Mouse (Mus musculus) erythroblast, embryonic 14.5 days (primary cell): ENCODE data around the gene Tm4sf5.

ENCODE experiments used
- GATA1 ChIP-seq: IDR thresholded peaks from 2 replicates; pipeline ENCODE4 v1.6.1; 2012; ENCODE audit warnings: low read length, inconsistent platforms, mixed read lengths
- TAL1 ChIP-seq: IDR thresholded peaks from 3 replicates; pipeline ENCODE4 v1.6.1; 2012; ENCODE audit warnings: low read length, inconsistent platforms, mixed read lengths

DNA sequence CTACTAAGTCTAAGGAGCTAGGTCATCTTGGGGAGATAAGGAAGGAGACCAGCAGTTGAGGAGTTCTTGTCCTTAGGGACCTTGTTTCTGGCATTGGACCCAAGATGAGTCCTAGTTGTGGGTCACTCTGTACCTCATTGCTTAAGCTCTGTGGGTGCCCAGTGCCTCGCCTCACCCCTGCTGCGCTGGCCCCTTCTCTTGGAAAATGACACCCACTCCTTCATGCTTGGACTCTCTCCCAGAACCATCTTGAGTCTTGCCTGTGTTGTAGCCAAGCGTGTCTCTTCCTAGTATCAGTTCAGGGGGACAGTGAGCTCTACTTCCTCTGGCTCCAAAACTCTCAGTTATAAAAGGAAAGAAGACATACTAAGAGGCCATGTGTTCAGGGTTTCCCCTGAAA is 15.9 kb upstream of the Tm4sf5 start:
- TF ChIP-seq GATA1 (no peak), TAL1 (no peak)
